Mouse (Mus musculus) midbrain, embryonic 13.5 days (tissue): ENCODE results near the gene Bfar. TPM values are rescaled to one million over a fixed set of nuclear protein-coding genes. Genes with fewer than 3 reads are reported as not detected.
"Not testable (repeated sequence)": the region's sequence is repeated elsewhere in the genome, so short reads cannot be mapped to it uniquely, and the experiment has no call there.

Experiments used
- ATAC-seq: fragments of 200-750 bp; cut with Nextera tagmentation; 2 replicates; pipeline ENCODE4 v1.8.0; 2017; ENCODE audit warnings: mild to moderate bottlenecking, moderate TSS enrichment, moderate library complexity
- H3K27ac ChIP-seq: fragments of 300-500 bp; sonication (generic); 2 replicates; pipeline ENCODE4 v1.5.1; 2015; ENCODE audit warnings: inconsistent platforms, mild to moderate bottlenecking, moderate library complexity
- H3K27me3 ChIP-seq: fragments of 300-500 bp; sonication (generic); 2 replicates; pipeline ENCODE4 v1.6.1; 2015; ENCODE audit warnings: mild to moderate bottlenecking, inconsistent platforms
- H3K36me3 ChIP-seq: fragments of 300-500 bp; sonication (generic); 2 replicates; pipeline ENCODE4 v1.6.1; 2015; ENCODE audit warnings: mild to moderate bottlenecking, inconsistent platforms
- H3K4me1 ChIP-seq: fragments of 300-500 bp; sonication (generic); replicated peaks from 2 replicates; pipeline ENCODE4 v1.6.1; 2015; ENCODE audit warnings: inconsistent platforms
- H3K4me2 ChIP-seq: fragments of 300-500 bp; sonication (generic); replicated peaks from 2 replicates; pipeline ENCODE4 v1.6.1; 2015; ENCODE audit warnings: moderate library complexity, mild to moderate bottlenecking, inconsistent platforms
- H3K4me3 ChIP-seq: fragments of 300-500 bp; sonication (generic); replicated peaks from 2 replicates; pipeline ENCODE4 v1.5.1; 2015; ENCODE audit warnings: mild to moderate bottlenecking, inconsistent platforms
- H3K9ac ChIP-seq: fragments of 300-500 bp; sonication (generic); replicated peaks from 2 replicates; pipeline ENCODE4 v1.6.1; 2015; ENCODE audit warnings: mild to moderate bottlenecking, inconsistent platforms
- H3K9me3 ChIP-seq: fragments of 300-500 bp; sonication (generic); 2 replicates; pipeline ENCODE4 v1.6.1; 2016; ENCODE audit warnings: mild to moderate bottlenecking, inconsistent platforms
- WGBS: fragments of 180-500 bp; shearing (Covaris S2); methylation state at CpG from one replicate; pipeline ENCODE4 v1.1.7; 2015; 5-methylcytosine and 5-hydroxymethylcytosine counted together
- polyA plus RNA-seq: library from polyadenylated mRNA; unstranded; fragments of >200 nt; fragmentation: Nextera tagmentation; extraction: Ambion mirVana; gene quantifications from 2 replicates; pipeline ENCODE4 v1.2.1, GENCODE M21; 2015

Gene Bfar
- 53.7 and 54.5 TPM in 2 replicates for polyA plus RNA-seq

DNA sequence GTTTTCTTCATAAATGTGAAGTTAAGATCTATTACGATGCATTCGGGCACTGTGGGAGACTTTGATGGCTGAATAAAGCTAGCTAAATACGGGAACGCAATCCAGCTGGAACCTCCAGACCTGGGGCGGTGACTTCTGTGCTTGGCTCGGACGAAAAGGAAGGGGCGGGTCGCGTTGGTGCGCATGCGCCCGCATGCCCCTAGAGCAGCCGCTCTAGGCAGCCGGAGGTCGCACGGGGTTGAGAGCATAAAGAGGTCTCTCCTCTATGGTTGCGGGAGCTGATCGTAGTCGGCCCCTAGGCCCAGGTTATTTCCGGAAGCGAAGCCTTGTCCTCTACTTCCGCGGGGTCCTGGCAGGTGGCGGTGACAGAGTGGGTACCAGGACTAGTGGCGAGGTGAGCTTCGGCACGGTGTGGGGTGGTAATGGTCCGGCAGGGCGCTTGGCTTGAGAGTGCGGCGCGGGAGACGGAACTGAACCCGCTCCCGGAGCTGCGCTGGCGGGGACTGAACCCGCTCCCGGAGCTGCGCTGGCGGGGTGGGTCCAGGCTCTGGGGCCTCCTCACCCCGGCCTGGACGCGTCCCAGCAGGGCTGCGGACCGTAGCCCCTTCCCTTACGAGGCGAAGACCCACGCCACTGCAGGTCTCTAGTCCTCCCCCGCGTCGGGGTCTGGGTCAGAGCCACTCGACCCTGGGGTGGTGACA lies at the start of gene Bfar, which contains the start of gene 3110001I22Rik:
Gene Bfar, plus strand, starts transcription at position 174 of the 701 bp plus-strand sequence.
Gene 3110001I22Rik, plus strand, starts transcription at position 245 of the 701 bp plus-strand sequence.
- H3K27ac ChIP-seq: peak within 1 kb of the TSS; percentile 75
- peak within 1 kb of the TSS; percentile 93 for H3K4me3 ChIP-seq
- under 1% methylated on average over 54 of the region's 54 CpGs for WGBS
- H3K4me1 ChIP-seq: peaks cover 28% of the 10 kb centered on the region
- peak; percentile 95 for ATAC-seq
- H3K36me3 ChIP-seq: peaks cover 8% of the 10 kb centered on the region
- no peaks in the 10 kb centered on the region for H3K9me3 ChIP-seq
- peak within 1 kb of the TSS; percentile 85 for H3K4me2 ChIP-seq
- H3K27me3 ChIP-seq: no peaks in the 10 kb centered on the region
- H3K9ac ChIP-seq: peak within 1 kb of the TSS; percentile 97

DNA sequence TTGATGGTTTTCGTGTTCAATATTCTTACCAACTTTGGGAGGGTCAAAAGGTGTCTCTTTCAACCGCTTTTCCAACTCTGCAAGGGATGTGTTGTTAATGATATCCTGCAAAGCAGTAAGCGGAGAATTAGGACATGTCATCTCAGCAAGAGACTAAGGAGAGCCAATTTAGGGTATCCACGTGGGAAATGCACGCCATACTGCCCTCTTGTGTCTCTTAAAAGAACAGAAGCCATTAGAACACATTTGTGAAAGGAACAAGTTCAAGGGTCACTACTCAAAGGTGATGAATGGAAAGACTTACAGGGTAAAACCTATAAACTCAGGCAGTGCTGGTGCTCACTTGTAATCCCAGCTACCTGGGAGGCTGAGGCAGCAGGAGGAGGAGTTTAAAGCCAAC lies 43.3 kb upstream of the Bfar start:
- Histone ChIP-seq H3K27me3 (no peaks in the 10 kb centered on the region), H3K36me3 (peaks cover 68% of the 10 kb centered on the region), H3K9me3 (no peaks in the 10 kb centered on the region), H3K4me2 (no peak overlapping the region), H3K4me1 (no peaks in the 10 kb centered on the region), H3K4me3 (no peak overlapping the region), H3K27ac (no peak overlapping the region), H3K9ac (no peak overlapping the region)
- ATAC-seq: no peak
- 46% methylated on average over 5 of the region's 5 CpGs for WGBS

DNA sequence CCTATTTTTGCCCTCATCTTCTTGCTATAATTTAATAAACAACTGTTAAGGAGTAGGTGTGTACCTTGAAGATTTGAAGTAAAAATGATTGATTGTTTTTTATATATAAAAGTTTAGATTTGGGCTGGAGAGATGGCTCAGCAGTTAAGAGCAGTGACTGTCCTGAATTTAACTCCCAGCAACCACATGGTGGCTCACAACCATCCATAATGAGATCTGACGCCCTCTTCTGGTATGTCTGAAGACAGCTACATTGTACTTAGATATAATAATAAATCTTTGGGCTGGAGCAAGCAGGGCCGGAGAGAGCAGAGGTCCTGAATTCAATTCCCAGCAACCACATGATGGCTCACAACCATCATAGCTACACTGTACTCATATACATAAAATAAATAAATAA lies 33.5 kb upstream of the Bfar start:
- not testable (repeated sequence) for H3K4me1 ChIP-seq, H3K4me2 ChIP-seq, H3K9me3 ChIP-seq, ATAC-seq, H3K4me3 ChIP-seq, H3K9ac ChIP-seq, H3K27me3 ChIP-seq, H3K27ac ChIP-seq
- peaks cover 45% of the 10 kb centered on the region for H3K36me3 ChIP-seq
- 31% methylated on average over 2 of the region's 2 CpGs for WGBS

DNA sequence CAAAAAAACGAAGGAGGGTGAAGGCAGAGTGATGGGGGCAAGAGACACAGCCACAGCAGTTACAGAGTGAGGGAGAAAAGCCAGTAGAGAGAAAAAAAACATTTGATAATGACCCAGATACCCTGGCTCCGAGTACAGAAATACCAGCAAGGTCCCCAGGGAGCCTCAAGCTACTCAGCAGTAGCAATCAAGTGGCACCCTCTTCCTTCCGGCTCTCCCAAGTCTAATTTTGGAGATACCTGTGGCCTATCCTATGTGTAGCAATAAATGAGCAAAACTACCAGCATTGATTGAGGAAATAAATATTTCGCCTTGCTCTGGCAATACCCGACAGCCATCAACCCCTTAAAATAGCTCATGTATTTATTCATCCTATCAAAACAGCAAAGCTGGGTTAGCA lies 32.1 kb upstream of the Bfar start:
- H3K9ac ChIP-seq: no peak overlapping the region
- H3K4me3 ChIP-seq: no peak overlapping the region
- no peaks in the 10 kb centered on the region for H3K9me3 ChIP-seq
- H3K27ac ChIP-seq: no peak overlapping the region
- no peaks in the 10 kb centered on the region for H3K27me3 ChIP-seq
- ATAC-seq: no peak
- no peaks in the 10 kb centered on the region for H3K4me1 ChIP-seq
- 92% methylated on average over 5 of the region's 5 CpGs for WGBS
- H3K36me3 ChIP-seq: peaks cover 42% of the 10 kb centered on the region
- no peak overlapping the region for H3K4me2 ChIP-seq

DNA sequence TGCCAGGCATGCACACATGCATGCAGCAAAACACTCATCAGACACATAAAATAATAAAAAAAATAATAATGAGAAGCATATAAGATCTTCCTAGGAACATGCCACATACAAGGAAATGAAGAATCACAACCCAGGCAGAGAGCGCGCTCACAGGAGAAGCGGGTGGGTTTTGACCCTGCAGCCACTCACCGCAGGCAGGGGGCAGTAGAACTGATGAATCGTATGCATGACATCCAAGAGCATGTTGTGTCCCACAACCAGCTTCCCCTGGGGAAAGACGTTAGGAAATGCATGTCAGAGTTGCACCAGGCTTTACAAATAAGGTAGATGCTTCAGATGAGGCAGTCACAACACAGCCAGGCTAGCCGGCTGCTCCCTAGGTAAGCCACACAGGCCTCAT lies 31.6 kb upstream of the Bfar start:
- ATAC-seq: no peak
- WGBS: 79% methylated on average over 7 of the region's 7 CpGs

DNA sequence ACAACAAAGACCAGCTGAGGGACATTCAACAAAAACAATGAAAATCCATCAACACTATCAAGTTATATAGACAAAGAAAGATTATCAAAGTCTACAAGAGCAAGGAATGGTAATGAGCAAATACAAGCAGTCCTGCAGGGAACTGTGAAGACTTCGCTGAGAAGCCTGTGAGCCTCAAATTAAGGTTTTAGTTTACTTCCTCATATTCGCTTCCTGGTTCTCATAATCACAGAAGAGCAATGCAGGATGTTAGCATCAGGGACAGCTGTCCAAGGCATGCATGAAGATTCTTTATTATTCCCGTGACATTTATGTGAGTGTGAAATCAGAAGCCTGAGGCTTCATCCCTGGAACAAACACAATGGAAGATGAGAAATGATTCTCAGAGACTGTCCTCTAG lies 27.2 kb upstream of the Bfar start:
- no peak overlapping the region for H3K4me2 ChIP-seq
- H3K9me3 ChIP-seq: no peaks in the 10 kb centered on the region
- no peak overlapping the region for H3K27ac ChIP-seq
- no peak for ATAC-seq
- peaks cover 38% of the 10 kb centered on the region for H3K36me3 ChIP-seq
- H3K4me1 ChIP-seq: no peaks in the 10 kb centered on the region
- no peaks in the 10 kb centered on the region for H3K27me3 ChIP-seq
- H3K4me3 ChIP-seq: no peak overlapping the region
- 92% methylated on average over 3 of the region's 3 CpGs for WGBS
- no peak overlapping the region for H3K9ac ChIP-seq

More for the DNA sequence above, 31.6 kb upstream of the Bfar start:
- H3K9me3 ChIP-seq: no peaks in the 10 kb centered on the region
- H3K27me3 ChIP-seq: no peaks in the 10 kb centered on the region
- H3K4me3 ChIP-seq: no peak overlapping the region
- no peak overlapping the region for H3K9ac ChIP-seq
- H3K36me3 ChIP-seq: peaks cover 38% of the 10 kb centered on the region
- no peak overlapping the region for H3K27ac ChIP-seq
- H3K4me1 ChIP-seq: no peaks in the 10 kb centered on the region
- no peak overlapping the region for H3K4me2 ChIP-seq

DNA sequence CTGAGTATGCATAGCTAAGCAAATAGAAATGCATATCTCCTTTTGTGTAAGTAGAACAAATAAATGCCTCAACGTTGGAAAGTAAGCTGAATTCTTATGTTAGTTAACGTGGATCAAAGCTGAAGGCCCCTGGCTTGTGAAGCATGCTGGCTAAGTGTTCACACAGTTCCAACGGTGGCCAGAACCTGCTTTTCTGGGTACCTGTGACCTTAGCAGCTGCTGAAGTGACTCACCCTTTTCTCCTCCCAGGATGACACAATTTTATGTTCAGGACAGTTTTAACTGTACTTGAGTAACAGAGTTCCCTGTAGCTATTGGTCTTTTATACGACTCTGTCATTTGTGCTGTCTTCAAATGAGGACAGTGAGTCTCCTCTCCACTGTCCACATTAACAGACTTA lies 25.7 kb upstream of the Bfar start:
- H3K4me1 ChIP-seq: no peaks in the 10 kb centered on the region
- no peaks in the 10 kb centered on the region for H3K9me3 ChIP-seq
- H3K27me3 ChIP-seq: no peaks in the 10 kb centered on the region
- ATAC-seq: no peak
- peaks cover 44% of the 10 kb centered on the region for H3K36me3 ChIP-seq
- whole genome bisulfite sequencing: 85% methylated on average over 4 of the region's 4 CpGs
- H3K9ac ChIP-seq: no peak overlapping the region
- H3K4me2 ChIP-seq: no peak overlapping the region
- no peak overlapping the region for H3K4me3 ChIP-seq
- no peak overlapping the region for H3K27ac ChIP-seq

DNA sequence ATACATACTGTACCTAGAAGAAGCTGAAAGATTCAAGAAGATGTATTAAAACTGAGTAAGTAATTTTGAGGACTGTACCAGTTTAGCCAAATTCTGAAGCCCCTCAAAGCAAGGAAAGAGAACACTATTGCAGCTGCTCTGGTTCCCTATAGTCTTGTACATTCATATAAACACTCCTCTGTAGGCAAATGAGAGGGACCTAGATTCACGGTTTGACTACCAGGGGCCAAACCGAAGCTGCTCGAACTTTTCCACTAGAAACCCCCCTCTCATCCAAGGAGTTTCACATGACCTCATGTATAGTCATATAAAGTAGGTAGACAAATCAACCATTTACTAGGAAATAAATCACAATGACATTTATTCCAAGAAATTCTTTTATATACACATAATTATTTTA lies 12.8 kb upstream of the Bfar start:
- H3K9me3 ChIP-seq: no peaks in the 10 kb centered on the region
- H3K27ac ChIP-seq: no peak overlapping the region
- 94% methylated on average over 3 of the region's 3 CpGs for WGBS
- H3K27me3 ChIP-seq: no peaks in the 10 kb centered on the region
- no peak overlapping the region for H3K4me2 ChIP-seq
- ATAC-seq: no peak
- H3K36me3 ChIP-seq: peaks cover 67% of the 10 kb centered on the region
- no peaks in the 10 kb centered on the region for H3K4me1 ChIP-seq
- H3K4me3 ChIP-seq: no peak overlapping the region
- no peak overlapping the region for H3K9ac ChIP-seq

DNA sequence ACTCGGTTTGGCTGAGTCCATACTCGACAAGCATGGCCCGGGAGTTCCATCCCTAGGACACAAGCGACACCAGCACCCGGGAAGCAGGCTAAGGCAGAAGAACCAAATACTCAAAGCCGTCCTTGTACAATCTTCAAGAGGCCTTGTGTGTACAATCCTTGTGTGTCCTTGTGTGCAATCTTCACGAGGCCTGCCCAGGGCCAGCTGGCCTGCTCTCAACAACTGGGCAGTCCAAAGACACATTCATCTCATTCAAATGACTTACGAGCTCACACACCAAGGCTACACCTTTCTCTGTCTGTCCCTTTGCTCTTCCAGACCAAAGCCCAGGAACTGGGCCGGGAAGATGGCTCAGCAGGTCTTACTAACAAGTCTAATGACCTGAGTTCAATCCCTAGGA lies 10.9 kb upstream of the Bfar start:
- no peak for ATAC-seq

DNA sequence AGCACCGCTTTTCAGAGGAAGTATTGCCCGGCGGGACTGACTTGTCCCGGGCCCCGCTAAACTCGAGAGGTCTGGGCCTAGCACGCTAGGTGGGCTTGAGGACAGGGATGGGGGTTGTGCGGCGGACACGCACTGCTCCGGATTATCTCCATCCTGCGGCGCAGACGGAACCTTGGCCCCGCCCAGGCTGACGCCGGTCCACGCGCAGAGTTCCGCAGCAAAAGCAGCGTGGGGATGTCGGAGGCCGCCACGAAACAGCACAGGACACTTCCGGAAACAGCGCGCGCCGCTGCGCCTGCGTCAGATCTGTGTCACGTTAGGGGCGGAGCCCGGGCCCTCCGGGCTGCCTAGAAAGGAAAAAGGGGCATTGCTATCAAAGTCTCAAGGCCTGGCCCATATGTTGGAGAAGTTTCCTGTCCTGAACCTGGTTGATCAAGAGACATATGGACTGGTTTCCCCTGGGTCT lies 3.7 kb upstream of the Bfar start, which contains the start of gene Parn:
Gene Parn, minus strand, starts transcription at position 293 of the 466 bp plus-strand sequence.
- Histone ChIP-seq H3K4me3 (peak within 1 kb of the TSS; percentile 80), H3K27ac (peak within 1 kb of the TSS; percentile 76), H3K27me3 (no peaks in the 10 kb centered on the region), H3K9ac (peak within 1 kb of the TSS; percentile 81), H3K9me3 (no peaks in the 10 kb centered on the region), H3K36me3 (peaks cover 19% of the 10 kb centered on the region), H3K4me1 (peaks cover 23% of the 10 kb centered on the region), H3K4me2 (peak within 1 kb of the TSS; percentile 88)
- peak; percentile 89 for ATAC-seq
- under 1% methylated on average over 35 of the region's 35 CpGs for WGBS

More for the DNA sequence above, 10.9 kb upstream of the Bfar start:
- H3K4me2 ChIP-seq: no peak overlapping the region
- no peak overlapping the region for H3K27ac ChIP-seq
- H3K27me3 ChIP-seq: no peaks in the 10 kb centered on the region
- no peaks in the 10 kb centered on the region for H3K9me3 ChIP-seq
- 95% methylated on average over 9 of the region's 9 CpGs for WGBS
- H3K4me1 ChIP-seq: no peaks in the 10 kb centered on the region
- no peak overlapping the region for H3K4me3 ChIP-seq
- peaks cover 63% of the 10 kb centered on the region for H3K36me3 ChIP-seq
- H3K9ac ChIP-seq: no peak overlapping the region

DNA sequence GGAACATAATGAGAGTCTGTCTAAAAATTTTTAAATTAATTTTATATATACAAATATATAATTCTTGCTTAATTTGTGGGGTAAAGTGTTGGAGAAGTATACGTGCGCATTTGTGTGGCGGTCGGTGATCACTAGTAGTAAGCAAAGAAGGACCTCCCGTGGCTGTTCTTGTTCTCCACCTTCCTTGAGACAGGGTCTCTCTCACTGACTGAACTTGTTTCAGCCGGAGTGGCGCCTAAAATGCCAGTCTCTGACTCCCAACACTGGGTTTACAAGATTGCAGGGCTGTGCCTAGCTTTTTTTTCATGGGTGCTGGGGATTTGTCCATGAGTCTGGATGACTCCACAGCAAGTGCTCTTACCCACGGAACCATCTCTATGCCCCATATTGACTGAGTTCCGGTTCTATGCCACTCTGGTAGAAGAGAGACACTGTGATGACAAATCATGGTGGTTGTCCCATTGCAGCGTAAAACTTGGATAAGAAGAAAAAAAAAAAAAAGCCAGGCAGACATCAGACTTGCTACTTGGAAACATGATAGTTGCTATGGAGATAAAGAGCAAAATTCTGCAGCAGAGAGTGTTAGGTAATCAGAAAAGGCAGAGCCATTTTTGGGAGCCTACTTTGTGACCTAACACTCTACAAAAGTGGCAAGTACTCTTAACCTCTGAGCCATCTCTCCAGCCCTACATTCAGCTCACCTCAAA lies 3.1 kb upstream of the Bfar start:
- Histone ChIP-seq H3K4me2 (peak overlapping the region; percentile 88), H3K9me3 (no peaks in the 10 kb centered on the region), H3K4me3 (peak overlapping the region; percentile 80), H3K27ac (peak overlapping the region; percentile 76), H3K27me3 (no peaks in the 10 kb centered on the region), H3K36me3 (peaks cover 12% of the 10 kb centered on the region), H3K4me1 (peaks cover 29% of the 10 kb centered on the region), H3K9ac (peak overlapping the region; percentile 81; the same call in 1 of the 2 replicates)
- no peak for ATAC-seq
- 79% methylated on average over 10 of the region's 10 CpGs for WGBS

DNA sequence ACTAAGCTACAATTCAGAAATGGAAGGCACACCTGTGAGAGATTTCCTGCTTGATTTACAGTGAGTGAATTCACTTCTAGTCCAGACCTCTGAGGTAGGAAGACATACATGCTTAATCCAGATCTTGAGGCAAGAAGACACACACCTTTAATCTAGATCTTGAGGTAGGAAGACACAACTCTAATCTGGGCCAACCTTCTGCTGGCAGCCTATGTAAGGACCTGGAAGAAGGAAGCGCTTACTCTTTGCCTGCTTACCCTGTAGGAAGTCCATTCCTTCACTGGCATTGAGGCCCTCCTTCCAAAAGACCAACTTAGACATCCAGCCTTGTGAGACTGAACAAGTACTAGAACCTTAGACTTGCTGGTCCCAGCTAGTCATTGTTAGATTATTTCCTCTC lies 2.4 kb upstream of the Bfar start:
- no peak overlapping the region for H3K27ac ChIP-seq
- peaks cover 29% of the 10 kb centered on the region for H3K4me1 ChIP-seq
- peaks cover 10% of the 10 kb centered on the region for H3K36me3 ChIP-seq
- WGBS: 88% methylated on average over 1 of the region's 1 CpGs
- no peak overlapping the region for H3K4me3 ChIP-seq
- H3K9me3 ChIP-seq: no peaks in the 10 kb centered on the region
- no peaks in the 10 kb centered on the region for H3K27me3 ChIP-seq
- H3K4me2 ChIP-seq: no peak overlapping the region
- ATAC-seq: no peak
- no peak overlapping the region for H3K9ac ChIP-seq
